Mouse (Mus musculus) liver, adult 2 months (tissue): ENCODE results near the gene Slc2a3. TPM values are rescaled to one million over a fixed set of nuclear protein-coding genes. Genes with fewer than 3 reads are reported as not detected.

Experiments
- DNase-seq: peaks from one replicate; pipeline ENCODE4 v3.0.0-alpha.2; 2011; ENCODE audit warnings: low read depth, low spot score; ENCODE audit errors: extremely low read depth
- H3K27ac ChIP-seq: fragments of 200-500 bp; replicated peaks from 2 replicates; pipeline ENCODE4 v1.5.1; 2012; ENCODE audit warnings: low read depth, mild to moderate bottlenecking, control low read depth, inconsistent platforms, low read length; ENCODE audit not compliant: insufficient read depth
- H3K27me3 ChIP-seq: fragments of 200-500 bp; 2 replicates; pipeline ENCODE4 v1.6.1; 2012; ENCODE audit warnings: mild to moderate bottlenecking, moderate library complexity, low read length, inconsistent platforms; ENCODE audit not compliant: control insufficient read depth, insufficient read depth
- H3K36me3 ChIP-seq: fragments of 200-500 bp; 2 replicates; pipeline ENCODE4 v1.6.1; 2012; ENCODE audit warnings: low read length, inconsistent platforms; ENCODE audit not compliant: control insufficient read depth, insufficient read depth
- H3K4me1 ChIP-seq: fragments of 200-500 bp; 2 replicates; pipeline ENCODE4 v1.6.1; 2011; ENCODE audit warnings: low read length; ENCODE audit not compliant: control insufficient read depth, insufficient read depth
- H3K4me3 ChIP-seq: fragments of 200-500 bp; 2 replicates; pipeline ENCODE4 v1.5.1; 2011; ENCODE audit warnings: low read depth, mild to moderate bottlenecking, control low read depth, low read length, moderate library complexity; ENCODE audit not compliant: insufficient read depth
- H3K79me2 ChIP-seq: fragments of 200-500 bp; 2 replicates; pipeline ENCODE4 v1.6.1; 2012; ENCODE audit warnings: inconsistent platforms, mild to moderate bottlenecking, low read length, moderate library complexity; ENCODE audit not compliant: control insufficient read depth, insufficient read depth
- H3K9ac ChIP-seq: fragments of 200-500 bp; 2 replicates; pipeline ENCODE4 v1.6.1; 2012; ENCODE audit warnings: low read depth, mild to moderate bottlenecking, control low read depth, inconsistent platforms, low read length
- CTCF ChIP-seq: fragments of 200-500 bp; IDR thresholded peaks from 2 replicates; pipeline ENCODE4 v1.5.1; 2011; ENCODE audit warnings: low read depth, low read length, control low read depth
- POLR2A ChIP-seq: fragments of 200-500 bp; IDR thresholded peaks from 2 replicates; pipeline ENCODE4 v1.6.1; 2011; ENCODE audit warnings: low read length, control low read depth; ENCODE audit not compliant: insufficient read depth; ENCODE audit errors: extremely low read depth
- WGBS: fragments of 180-500 bp; shearing (Covaris S2); methylation state at CpG from one replicate; pipeline ENCODE4 v1.1.7; 2018; 5-methylcytosine and 5-hydroxymethylcytosine counted together
- polyA plus RNA-seq: library from polyadenylated mRNA; depleted of rRNA; stranded (reverse); fragments of >200 nt; gene quantifications from 2 replicates; pipeline ENCODE4 v1.2.3, GENCODE M21; 2012; rRNA removed
- total RNA-seq: library from RNA; depleted of rRNA; stranded (reverse); fragments of >200 nt; gene quantifications from 2 replicates; pipeline ENCODE4 v1.2.3, GENCODE M21; 2014; rRNA removed

Slc2a3 gene
- total and polyA plus RNA-seq, 2 experiments, result 0.28 to 0.66 TPM

DNA sequence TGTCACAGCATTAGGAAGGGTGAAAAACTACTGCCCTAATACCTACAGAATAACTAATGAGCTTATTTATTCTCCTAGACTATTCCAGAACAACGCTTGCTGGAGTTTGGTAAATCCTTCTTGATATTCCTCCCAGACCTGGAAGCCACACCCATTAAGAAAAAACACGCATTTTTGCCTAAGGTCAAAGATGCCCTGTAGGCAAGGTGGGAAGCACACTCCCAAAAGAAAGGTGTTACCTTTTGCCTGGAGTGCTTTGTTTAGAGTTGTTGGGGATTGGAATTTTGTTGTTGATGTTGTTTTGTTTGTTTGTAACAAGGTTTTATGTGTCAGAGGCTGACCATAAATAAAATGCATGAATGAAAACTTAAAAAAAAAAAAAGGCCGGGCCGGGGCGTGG, 111.4 kb downstream of the Slc2a3 start:
- 86% methylated on average over 5 of the region's 5 CpGs for WGBS
- Histone ChIP-seq H3K4me3 (no peak overlapping the region), H3K9ac (no peak overlapping the region), H3K36me3 (no peaks in the 10 kb centered on the region), H3K4me1 (no peaks in the 10 kb centered on the region), H3K27ac (no peak overlapping the region), H3K27me3 (no peaks in the 10 kb centered on the region), H3K79me2 (no peaks in the 10 kb centered on the region)
- TF ChIP-seq CTCF (no peak), POLR2A (no peak)
- no peak for DNase-seq

DNA sequence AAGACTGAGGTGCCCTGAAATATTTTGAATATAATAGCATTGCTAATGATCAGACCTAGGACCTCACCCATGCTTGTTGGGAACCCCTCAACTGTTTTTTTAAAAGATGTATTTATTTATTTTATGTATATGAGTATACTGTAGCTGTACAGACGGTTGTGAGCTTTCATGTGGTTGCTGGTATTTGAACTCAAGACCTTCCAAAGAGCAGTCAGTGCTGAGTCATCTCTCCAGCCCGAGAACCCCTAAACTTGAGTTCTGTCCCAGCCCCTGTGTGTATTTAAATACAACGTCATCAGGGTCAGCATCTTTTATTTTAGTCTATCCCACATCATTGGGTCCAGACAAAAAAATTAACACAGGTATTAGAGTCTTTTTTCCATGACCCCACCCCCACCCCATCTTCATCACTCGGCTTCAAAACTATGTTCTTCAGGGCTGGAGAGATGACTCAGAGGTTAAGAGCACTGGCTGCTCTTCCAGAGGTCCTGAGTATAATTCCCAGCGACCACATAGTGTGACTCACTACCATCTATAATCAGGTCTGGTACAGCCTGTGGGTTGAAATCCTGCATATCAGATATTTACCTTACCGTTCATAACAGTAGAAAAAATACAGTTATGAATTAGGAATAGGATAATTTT, 111.9 kb downstream of the Slc2a3 start:
- DNase-seq, result no peak
- no peak overlapping the region for H3K27ac ChIP-seq
- no peaks in the 10 kb centered on the region for H3K79me2 ChIP-seq
- 76% methylated on average over 6 of the region's 6 CpGs for WGBS
- no peaks in the 10 kb centered on the region for H3K36me3 ChIP-seq
- no peak overlapping the region for H3K9ac ChIP-seq
- no peaks in the 10 kb centered on the region for H3K4me1 ChIP-seq
- H3K4me3 ChIP-seq, result no peak overlapping the region
- H3K27me3 ChIP-seq, result no peaks in the 10 kb centered on the region
- no peak for TF ChIP-seq POLR2A
- no peak for TF ChIP-seq CTCF

DNA sequence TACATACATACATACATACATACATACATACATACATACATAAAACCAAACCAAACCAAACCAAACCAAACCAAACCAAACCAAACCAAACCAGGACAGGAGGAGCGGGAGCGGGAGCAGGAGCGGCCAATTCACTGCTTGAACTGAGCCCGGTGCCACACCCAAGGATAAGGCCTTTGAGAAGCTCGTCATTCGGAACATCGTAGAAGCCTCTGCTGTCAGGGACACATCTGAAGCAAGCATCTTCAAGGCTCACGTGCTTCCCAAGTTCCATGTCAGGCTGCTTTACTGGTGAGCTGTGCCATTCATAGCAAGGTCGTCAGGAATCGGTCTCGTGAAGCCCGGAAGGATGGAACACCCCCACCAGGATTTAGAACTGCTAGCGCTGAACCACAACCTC, 114.7 kb downstream of the Slc2a3 start:
- no peak for DNase-seq
- Histone ChIP-seq H3K79me2 (no peaks in the 10 kb centered on the region), H3K27me3 (no peaks in the 10 kb centered on the region), H3K4me1 (no peaks in the 10 kb centered on the region), H3K9ac (no peak overlapping the region), H3K27ac (no peak overlapping the region), H3K4me3 (no peak overlapping the region), H3K36me3 (no peaks in the 10 kb centered on the region)
- 88% methylated on average over 13 of the region's 13 CpGs for WGBS
- no peak for TF ChIP-seq CTCF
- TF ChIP-seq POLR2A, result no peak

- no peak overlapping the region for H3K4me3 ChIP-seq
- H3K4me1 ChIP-seq, result no peaks in the 10 kb centered on the region
- DNase-seq, result no peak
- TF ChIP-seq POLR2A, result no peak
- no peak for TF ChIP-seq CTCF
- no peak overlapping the region for H3K9ac ChIP-seq
- H3K27me3 ChIP-seq, result no peaks in the 10 kb centered on the region
- no peak overlapping the region for H3K27ac ChIP-seq
- no peaks in the 10 kb centered on the region for H3K36me3 ChIP-seq
- WGBS, result 81% methylated on average over 3 of the region's 3 CpGs
- H3K79me2 ChIP-seq, result no peaks in the 10 kb centered on the region
Measured at GRCm38 (mm10) chr6:122682646-122683045, 118.8 kb downstream of the Slc2a3 start.

Other genes with a start within 250 kb of the Slc2a3 start
- gene Aicda, start 247.8 kb downstream of the Slc2a3 start, total RNA-seq, result 0.07 TPM in 1 of 2 replicates, not detected in the other
- not detected in 2 replicates for gene Aicda, start 247.8 kb downstream of the Slc2a3 start, polyA plus RNA-seq
- gene Apobec1, start 199.2 kb downstream of the Slc2a3 start, total RNA-seq, result 17.3 and 21.9 TPM in 2 replicates
- 16.3 and 18.2 TPM in 2 replicates for gene Apobec1, start 199.2 kb downstream of the Slc2a3 start, polyA plus RNA-seq
- not detected in 2 replicates for gene Gdf3, start 191.6 kb downstream of the Slc2a3 start, total RNA-seq
- gene Gdf3, start 191.6 kb downstream of the Slc2a3 start, polyA plus RNA-seq, result 0.05 TPM in 1 of 2 replicates, not detected in the other
- not detected in 2 replicates for gene Dppa3, start 175.2 kb downstream of the Slc2a3 start, total RNA-seq
- not detected in 2 replicates for gene Dppa3, start 175.2 kb downstream of the Slc2a3 start, polyA plus RNA-seq
- gene Nanog, start 94.2 kb downstream of the Slc2a3 start, total RNA-seq, result not detected in 2 replicates
- gene Nanog, start 94.2 kb downstream of the Slc2a3 start, polyA plus RNA-seq, result not detected in 2 replicates
- gene Foxj2, start 18.3 kb upstream of the Slc2a3 start, total RNA-seq, result 1.7 and 2.3 TPM in 2 replicates
- 3.1 and 3.3 TPM in 2 replicates for gene Foxj2, start 18.3 kb upstream of the Slc2a3 start, polyA plus RNA-seq
- 1.5 and 1.6 TPM in 2 replicates for gene C3ar1, start 54.5 kb upstream of the Slc2a3 start, total RNA-seq
- 0.66 and 0.99 TPM in 2 replicates for gene C3ar1, start 54.5 kb upstream of the Slc2a3 start, polyA plus RNA-seq
- 22.1 and 26.5 TPM in 2 replicates for gene Necap1, start 72.8 kb upstream of the Slc2a3 start, total RNA-seq
- 18.8 and 19.4 TPM in 2 replicates for gene Necap1, start 72.8 kb upstream of the Slc2a3 start, polyA plus RNA-seq
- gene Clec4a1, start 120.2 kb upstream of the Slc2a3 start, total RNA-seq, result 1.7 and 1.8 TPM in 2 replicates
- gene Clec4a1, start 120.2 kb upstream of the Slc2a3 start, polyA plus RNA-seq, result 0.52 and 1.1 TPM in 2 replicates
- gene Clec4a3, start 150.9 kb upstream of the Slc2a3 start, total RNA-seq, result 5.4 and 5.5 TPM in 2 replicates
- gene Clec4a3, start 150.9 kb upstream of the Slc2a3 start, polyA plus RNA-seq, result 0.49 and 0.70 TPM in 2 replicates
- not detected in 2 replicates for gene Clec4a4, start 188.7 kb upstream of the Slc2a3 start, total RNA-seq
- gene Clec4a4, start 188.7 kb upstream of the Slc2a3 start, polyA plus RNA-seq, result not detected in 2 replicates
- 0.54 and 0.65 TPM in 2 replicates for gene Clec4b1, start 248.3 kb upstream of the Slc2a3 start, total RNA-seq
- 0.27 TPM in 1 of 2 replicates, not detected in the other for gene Clec4b1, start 248.3 kb upstream of the Slc2a3 start, polyA plus RNA-seq